Mouse (Mus musculus) embryonic fibroblast, embryonic 13.5 days (primary cell): ENCODE data around the gene Dnajb7.

Source experiments
- CTCF ChIP-seq: IDR thresholded peaks from 2 replicates; pipeline ENCODE4 v1.5.1; 2011; ENCODE audit warnings: mild to moderate bottlenecking, control low read depth, low read length, moderate library complexity, borderline replicate concordance; ENCODE audit not compliant: insufficient read depth
- POLR2A ChIP-seq: IDR thresholded peaks from 2 replicates; pipeline ENCODE4 v1.6.1; 2011; ENCODE audit warnings: low read depth, mild to moderate bottlenecking, control low read depth, low read length, moderate library complexity

- TF ChIP-seq CTCF (no peak), POLR2A (no peak)
Measured at GRCm38 (mm10) chr15:81422156-81422681, 14.1 kb upstream of the Dnajb7 start.
